Mouse (Mus musculus) liver, embryonic 15.5 days (tissue): ENCODE data around the gene Mrs2. TPM values are rescaled to one million over a fixed set of nuclear protein-coding genes. Genes with fewer than 3 reads are reported as not detected.

Experiments used
- ATAC-seq: fragments of 200-750 bp; cut with Nextera tagmentation; 2 replicates; pipeline ENCODE4 v1.8.0; 2017; ENCODE audit warnings: moderate number of reproducible peaks, mild to moderate bottlenecking, moderate library complexity; ENCODE audit not compliant: insufficient read depth
- H3K27ac ChIP-seq: fragments of 300-500 bp; sonication (generic); replicated peaks from 2 replicates; pipeline ENCODE4 v1.5.1; 2015; ENCODE audit warnings: mild to moderate bottlenecking, inconsistent platforms
- H3K27me3 ChIP-seq: fragments of 300-500 bp; sonication (generic); 2 replicates; pipeline ENCODE4 v1.6.1; 2015; ENCODE audit warnings: mild to moderate bottlenecking, inconsistent platforms
- H3K36me3 ChIP-seq: fragments of 300-500 bp; sonication (generic); replicated peaks from 2 replicates; pipeline ENCODE4 v1.6.1; 2015; ENCODE audit warnings: moderate library complexity, mild to moderate bottlenecking, inconsistent platforms
- H3K4me1 ChIP-seq: fragments of 300-500 bp; sonication (generic); replicated peaks from 2 replicates; pipeline ENCODE4 v1.6.1; 2015; ENCODE audit warnings: inconsistent platforms
- H3K4me2 ChIP-seq: fragments of 300-500 bp; sonication (generic); 2 replicates; pipeline ENCODE4 v1.6.1; 2015; ENCODE audit warnings: moderate library complexity, mild to moderate bottlenecking, inconsistent platforms
- H3K4me3 ChIP-seq: fragments of 300-500 bp; sonication (generic); replicated peaks from 2 replicates; pipeline ENCODE4 v1.5.1; 2015; ENCODE audit warnings: mild to moderate bottlenecking, inconsistent platforms
- H3K9ac ChIP-seq: fragments of 300-500 bp; sonication (generic); 2 replicates; pipeline ENCODE4 v1.6.1; 2015; ENCODE audit warnings: moderate library complexity, mild to moderate bottlenecking, inconsistent platforms
- H3K9me3 ChIP-seq: fragments of 300-500 bp; sonication (generic); replicated peaks from 2 replicates; pipeline ENCODE4 v1.6.1; 2016; ENCODE audit warnings: inconsistent platforms
- WGBS: fragments of 180-500 bp; shearing (Covaris S2); methylation state at CpG from one replicate; pipeline ENCODE4 v1.1.7; 2015; ENCODE audit warnings: mixed read lengths; ENCODE audit not compliant: insufficient replicate concordance; 5-methylcytosine and 5-hydroxymethylcytosine counted together
- polyA plus RNA-seq: library from polyadenylated mRNA; unstranded; fragments of >200 nt; fragmentation: Nextera tagmentation; extraction: Ambion mirVana; gene quantifications from 2 replicates; pipeline ENCODE4 v1.2.1, GENCODE M21; 2015

The Mrs2 gene
- polyA plus RNA-seq, 1 experiment from 2014 or later, result 8.4 TPM

DNA sequence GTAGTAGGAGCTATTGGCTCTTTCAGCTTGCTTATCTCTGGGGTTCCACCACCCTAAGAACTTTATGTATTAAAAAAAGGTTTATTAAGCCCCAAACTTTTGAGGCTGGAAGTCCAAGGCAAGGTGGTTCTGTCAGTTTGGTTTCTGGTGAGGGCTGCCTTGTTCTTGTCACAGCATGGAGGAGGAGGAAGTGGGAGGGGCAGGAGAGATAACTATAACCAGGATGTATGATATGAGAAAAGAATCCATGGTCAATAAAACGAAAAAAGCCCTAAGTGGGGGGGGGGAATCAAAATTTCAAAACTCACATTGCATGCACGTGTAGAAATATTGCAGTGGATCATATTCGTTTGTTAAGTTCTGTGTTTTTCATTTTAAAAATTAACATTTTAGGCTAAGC lies 3.0 kb upstream of the Mrs2 start:
- Histone ChIP-seq H3K4me2 (no peak overlapping the region), H3K9ac (no peak overlapping the region), H3K36me3 (0 out of 2 replicates have a peak, but pooled peaks cover 3% of the 10 kb centered on the region), H3K4me1 (peaks cover 27% of the 10 kb centered on the region), H3K9me3 (no peaks in the 10 kb centered on the region), H3K27me3 (no peaks in the 10 kb centered on the region), H3K4me3 (no peak overlapping the region), H3K27ac (no peak overlapping the region)
- no peak for ATAC-seq
- 53% methylated on average over 3 of the region's 3 CpGs for WGBS

DNA sequence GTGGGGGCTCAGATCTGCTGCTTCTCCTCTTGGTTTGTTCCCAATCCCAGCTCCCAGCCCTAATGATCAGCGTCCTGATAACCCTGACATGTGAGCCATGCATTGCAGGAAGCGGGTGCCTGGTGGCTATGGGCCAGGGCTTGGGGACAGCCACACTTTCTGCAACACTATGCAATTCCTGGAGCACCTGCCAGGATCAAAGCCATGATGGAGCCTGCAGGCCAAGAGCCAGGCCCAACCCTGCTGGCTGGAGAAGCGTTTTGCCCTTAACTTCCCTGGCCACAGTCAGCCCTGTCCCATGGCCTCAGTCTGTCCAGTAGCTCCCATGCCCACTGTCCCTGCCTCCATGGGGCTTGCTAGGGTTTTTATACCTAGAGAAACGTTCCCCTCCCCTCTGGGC lies 2.2 kb upstream of the Mrs2 start:
- Histone ChIP-seq H3K9ac (no peak overlapping the region), H3K27ac (no peak overlapping the region), H3K4me3 (no peak overlapping the region), H3K36me3 (0 out of 2 replicates have a peak, but pooled peaks cover 4% of the 10 kb centered on the region), H3K4me1 (peaks cover 27% of the 10 kb centered on the region), H3K27me3 (no peaks in the 10 kb centered on the region), H3K4me2 (no peak overlapping the region), H3K9me3 (no peaks in the 10 kb centered on the region)
- 65% methylated on average over 4 of the region's 4 CpGs for WGBS
- ATAC-seq, result no peak

DNA sequence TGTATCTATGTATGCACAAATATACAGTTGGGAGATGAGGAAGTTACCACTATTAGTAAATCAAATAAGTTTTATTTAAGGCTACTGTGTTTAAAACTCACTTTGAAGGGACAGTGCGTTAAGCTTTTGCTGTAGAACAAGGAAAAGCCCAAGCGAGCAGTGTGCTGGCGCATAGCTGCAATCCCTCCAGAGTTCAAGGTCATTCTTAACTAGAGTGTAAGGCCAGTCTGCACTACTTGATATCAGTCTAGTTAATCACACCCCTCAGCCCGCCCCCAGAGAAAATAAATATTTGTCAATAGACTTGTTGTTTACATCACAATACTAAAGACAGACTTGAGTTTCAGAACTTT lies 337 bp upstream of the Mrs2 start:
- Histone ChIP-seq H3K4me1 (peaks cover 31% of the 10 kb centered on the region), H3K4me3 (peak overlapping the region; percentile 83), H3K27ac (peak overlapping the region; percentile 74; the same call in 1 of the 2 replicates), H3K9me3 (no peaks in the 10 kb centered on the region), H3K9ac (peak overlapping the region; percentile 88; the same call in 1 of the 2 replicates), H3K4me2 (peak overlapping the region; percentile 80), H3K36me3 (0 out of 2 replicates have a peak, but pooled peaks cover 4% of the 10 kb centered on the region), H3K27me3 (no peaks in the 10 kb centered on the region)
- 24% methylated on average over 4 of the region's 4 CpGs for WGBS
- no peak; the same call in 1 of the 2 replicates for ATAC-seq

DNA sequence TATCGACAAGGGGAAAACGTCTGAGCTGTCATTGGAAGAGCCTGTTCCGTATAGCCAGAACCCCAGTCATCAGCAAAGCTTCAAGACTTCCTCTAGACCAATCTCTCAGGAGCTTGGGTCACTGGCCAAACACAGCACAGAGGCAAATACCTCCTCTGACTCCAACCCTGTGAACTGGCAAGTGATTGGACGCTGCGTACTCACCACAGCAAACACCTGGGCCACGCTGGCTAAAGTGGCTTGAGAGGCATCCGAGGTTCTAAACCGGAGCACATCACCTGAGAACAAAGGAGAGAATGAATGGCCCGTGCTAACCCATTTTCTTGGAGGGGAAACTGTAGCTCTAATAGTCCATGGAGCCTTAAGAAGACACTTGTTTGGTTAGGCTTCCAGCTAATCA lies 1.9 kb downstream of the Mrs2 start:
- 0 out of 2 replicates have a peak, but pooled peaks cover 4% of the 10 kb centered on the region for H3K36me3 ChIP-seq
- no peak for ATAC-seq
- H3K9ac ChIP-seq, result no peak overlapping the region
- no peaks in the 10 kb centered on the region for H3K9me3 ChIP-seq
- no peaks in the 10 kb centered on the region for H3K27me3 ChIP-seq
- H3K4me3 ChIP-seq, result peak overlapping the region; percentile 83
- H3K4me1 ChIP-seq, result peaks cover 31% of the 10 kb centered on the region
- peak overlapping the region; percentile 80 for H3K4me2 ChIP-seq
- 81% methylated on average over 9 of the region's 9 CpGs for WGBS
- H3K27ac ChIP-seq, result no peak overlapping the region

DNA sequence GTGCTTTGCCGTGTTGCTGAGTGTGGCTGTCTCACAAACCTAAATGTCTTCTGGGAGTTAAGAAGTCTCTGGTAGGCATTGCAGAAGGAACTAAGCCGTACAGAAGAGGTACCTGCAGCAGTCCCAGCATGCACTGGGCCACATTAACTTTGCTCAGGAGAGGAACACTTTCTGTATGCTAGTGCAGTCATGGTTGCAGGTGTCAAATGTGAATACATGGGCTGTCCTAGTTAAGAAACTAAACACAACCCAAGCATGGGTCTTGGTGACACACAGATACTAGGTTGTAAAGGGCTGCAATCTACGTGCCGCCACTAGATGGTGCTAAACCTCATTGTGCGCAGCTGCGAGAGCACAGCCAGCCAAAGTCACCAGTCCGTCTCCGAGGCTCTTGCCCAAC lies 13.1 kb downstream of the Mrs2 start:
- Histone ChIP-seq H3K27me3 (no peaks in the 10 kb centered on the region), H3K4me3 (no peak overlapping the region), H3K36me3 (peaks cover 31% of the 10 kb centered on the region), H3K9me3 (no peaks in the 10 kb centered on the region), H3K9ac (no peak overlapping the region), H3K4me2 (no peak overlapping the region), H3K27ac (no peak overlapping the region), H3K4me1 (no peaks in the 10 kb centered on the region)
- WGBS, result 61% methylated on average over 8 of the region's 8 CpGs
- ATAC-seq, result no peak

DNA sequence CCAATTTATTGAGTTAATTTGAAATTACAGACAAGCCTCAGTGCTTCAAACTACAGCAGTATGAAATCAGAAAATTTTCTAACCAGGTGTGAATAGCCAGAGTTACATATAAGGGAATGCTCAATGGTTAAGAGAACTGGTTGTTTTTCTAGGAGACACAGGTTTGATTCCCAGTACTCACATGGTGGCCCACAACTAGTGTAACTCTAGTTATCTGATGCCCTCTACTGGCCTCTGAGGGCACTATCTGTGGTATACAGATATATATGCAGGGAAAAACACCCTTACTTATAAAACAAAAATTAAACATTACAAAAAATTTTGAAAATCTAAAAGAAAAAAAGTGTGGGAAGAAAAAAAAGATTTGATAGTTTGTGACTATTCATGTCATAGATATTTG lies 17.2 kb downstream of the Mrs2 start:
- Histone ChIP-seq H3K9me3 (no peaks in the 10 kb centered on the region), H3K36me3 (peaks cover 70% of the 10 kb centered on the region), H3K4me3 (no peak overlapping the region), H3K9ac (no peak overlapping the region), H3K4me1 (no peaks in the 10 kb centered on the region), H3K4me2 (no peak overlapping the region), H3K27me3 (no peaks in the 10 kb centered on the region), H3K27ac (no peak overlapping the region)
- ATAC-seq, result no peak

DNA sequence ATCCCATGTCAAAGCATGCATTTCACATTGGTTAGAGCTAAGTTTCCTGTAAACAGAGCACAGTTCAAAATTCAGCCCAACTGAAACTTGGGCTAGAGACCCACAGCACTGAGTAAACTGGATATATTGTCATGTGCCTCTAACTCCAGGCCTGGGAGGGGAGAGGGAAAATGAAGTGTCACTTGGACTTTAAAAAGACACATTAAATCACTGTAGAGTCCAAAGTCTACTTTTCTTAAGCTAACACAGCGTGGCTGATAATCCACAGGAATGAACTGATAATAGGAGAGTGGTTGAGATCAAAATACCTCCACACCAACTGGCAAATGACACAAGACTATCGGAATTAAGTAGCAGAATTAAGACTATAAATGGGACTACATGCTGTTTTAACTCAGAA lies 20.6 kb downstream of the Mrs2 start:
- Histone ChIP-seq H3K4me2 (no peak overlapping the region), H3K27me3 (no peaks in the 10 kb centered on the region), H3K4me1 (no peaks in the 10 kb centered on the region), H3K4me3 (no peak overlapping the region), H3K27ac (no peak overlapping the region), H3K9ac (no peak overlapping the region), H3K36me3 (peaks cover 88% of the 10 kb centered on the region), H3K9me3 (no peaks in the 10 kb centered on the region)
- WGBS, result 72% methylated on average over 2 of the region's 2 CpGs
- ATAC-seq, result peak; percentile 37; the same call in 1 of the 2 replicates

DNA sequence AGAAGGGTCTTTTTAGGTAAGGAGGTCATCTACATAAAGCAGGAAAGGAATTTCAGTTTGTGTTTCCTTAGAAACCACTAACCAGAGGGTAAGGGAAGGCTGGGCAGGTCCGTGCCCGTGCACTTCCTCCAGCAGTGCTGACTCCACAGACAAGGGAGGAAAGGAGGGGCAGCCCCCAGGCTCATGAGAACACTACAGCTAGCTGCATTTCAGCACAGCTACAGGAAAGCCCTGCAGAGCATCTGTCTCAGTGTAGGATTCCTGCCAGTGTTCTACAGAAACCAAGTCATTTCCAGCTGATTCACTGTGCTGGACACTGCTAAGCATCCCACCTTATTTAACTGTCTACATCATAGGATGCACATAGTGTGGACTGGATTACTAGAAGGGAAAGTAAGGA lies 27.0 kb downstream of the Mrs2 start:
- no peak overlapping the region for H3K27ac ChIP-seq
- H3K9ac ChIP-seq, result no peak overlapping the region
- H3K9me3 ChIP-seq, result no peaks in the 10 kb centered on the region
- ATAC-seq, result 0 out of 2 replicates have a peak, but pooled peaks have one; percentile 37
- H3K4me1 ChIP-seq, result no peaks in the 10 kb centered on the region
- WGBS, result 21% methylated on average over 2 of the region's 2 CpGs
- no peak overlapping the region for H3K4me2 ChIP-seq
- H3K27me3 ChIP-seq, result no peaks in the 10 kb centered on the region
- peaks cover 95% of the 10 kb centered on the region for H3K36me3 ChIP-seq
- no peak overlapping the region for H3K4me3 ChIP-seq

DNA sequence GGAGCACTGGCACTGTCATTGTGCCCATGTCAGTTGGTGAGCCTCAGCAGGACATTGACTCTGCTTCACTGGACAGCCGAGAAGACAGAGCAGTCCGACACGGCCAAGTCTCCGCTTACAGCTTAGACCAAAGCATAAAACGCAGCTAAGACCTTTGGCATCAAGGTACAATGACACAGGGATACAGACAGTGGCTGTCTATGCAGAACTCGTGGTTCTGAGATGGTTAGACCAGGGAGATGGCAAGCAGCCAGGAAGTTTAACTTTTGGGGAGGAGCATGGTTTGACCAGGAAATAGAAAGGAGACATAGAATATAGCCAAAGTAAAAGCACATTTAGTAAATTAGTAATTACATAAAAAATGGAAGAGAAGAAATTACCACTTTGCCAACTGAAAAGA lies 31.2 kb downstream of the Mrs2 start:
- Histone ChIP-seq H3K4me3 (no peak overlapping the region), H3K9ac (no peak overlapping the region), H3K4me2 (no peak overlapping the region), H3K9me3 (no peaks in the 10 kb centered on the region), H3K36me3 (peaks cover 68% of the 10 kb centered on the region), H3K4me1 (no peaks in the 10 kb centered on the region), H3K27me3 (no peaks in the 10 kb centered on the region), H3K27ac (no peak overlapping the region)
- 69% methylated on average over 6 of the region's 6 CpGs for WGBS
- no peak for ATAC-seq

DNA sequence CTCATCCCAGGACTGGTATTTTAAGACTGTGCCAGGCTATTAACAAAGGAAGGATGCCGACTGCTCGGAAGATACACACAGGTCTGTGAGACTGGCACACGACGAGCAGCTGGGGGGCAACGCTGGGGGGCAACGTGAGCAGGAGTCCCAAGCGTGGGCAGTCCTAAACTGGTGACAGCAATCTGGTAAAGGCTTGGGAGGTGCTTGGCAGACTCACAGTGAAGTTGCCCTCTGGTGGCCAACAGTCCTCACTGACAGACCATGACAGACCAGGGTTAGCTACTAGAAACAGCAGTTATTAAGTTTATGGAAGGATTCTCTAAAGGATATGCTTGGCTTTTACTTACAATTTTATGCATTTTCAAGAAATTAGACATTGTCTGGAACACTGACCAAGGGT lies 31.8 kb downstream of the Mrs2 start:
- no peak overlapping the region for H3K4me3 ChIP-seq
- H3K27ac ChIP-seq, result no peak overlapping the region
- ATAC-seq, result no peak
- no peaks in the 10 kb centered on the region for H3K4me1 ChIP-seq
- WGBS, result 51% methylated on average over 7 of the region's 7 CpGs
- peaks cover 61% of the 10 kb centered on the region for H3K36me3 ChIP-seq
- no peaks in the 10 kb centered on the region for H3K9me3 ChIP-seq
- H3K4me2 ChIP-seq, result no peak overlapping the region
- no peak overlapping the region for H3K9ac ChIP-seq
- no peaks in the 10 kb centered on the region for H3K27me3 ChIP-seq

DNA sequence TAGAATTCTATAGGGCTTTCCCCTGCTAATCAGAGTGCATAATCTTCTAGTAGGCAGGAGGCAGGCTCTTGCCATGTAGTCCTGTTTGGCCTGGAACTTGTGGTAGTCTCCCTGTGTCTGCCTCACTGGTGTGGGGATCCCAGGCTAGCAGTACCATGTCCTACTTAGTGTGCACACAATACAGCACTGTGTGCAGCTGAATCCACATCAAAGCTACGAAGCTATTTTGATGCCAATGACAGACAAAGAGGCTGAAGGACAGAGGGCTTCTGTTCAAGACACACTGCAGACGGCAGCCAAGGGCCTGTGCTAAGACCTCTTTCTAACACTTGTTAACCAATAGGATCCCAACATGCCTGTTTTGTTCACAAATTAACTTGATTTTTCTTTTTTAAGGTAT lies 34.7 kb downstream of the Mrs2 start:
- no peak overlapping the region for H3K27ac ChIP-seq
- H3K9me3 ChIP-seq, result no peaks in the 10 kb centered on the region
- ATAC-seq, result no peak
- no peaks in the 10 kb centered on the region for H3K4me1 ChIP-seq
- no peak overlapping the region for H3K9ac ChIP-seq
- WGBS, result 67% methylated on average over 2 of the region's 2 CpGs
- no peak overlapping the region for H3K4me2 ChIP-seq
- H3K4me3 ChIP-seq, result no peak overlapping the region
- no peaks in the 10 kb centered on the region for H3K27me3 ChIP-seq
- H3K36me3 ChIP-seq, result peaks cover 36% of the 10 kb centered on the region

DNA sequence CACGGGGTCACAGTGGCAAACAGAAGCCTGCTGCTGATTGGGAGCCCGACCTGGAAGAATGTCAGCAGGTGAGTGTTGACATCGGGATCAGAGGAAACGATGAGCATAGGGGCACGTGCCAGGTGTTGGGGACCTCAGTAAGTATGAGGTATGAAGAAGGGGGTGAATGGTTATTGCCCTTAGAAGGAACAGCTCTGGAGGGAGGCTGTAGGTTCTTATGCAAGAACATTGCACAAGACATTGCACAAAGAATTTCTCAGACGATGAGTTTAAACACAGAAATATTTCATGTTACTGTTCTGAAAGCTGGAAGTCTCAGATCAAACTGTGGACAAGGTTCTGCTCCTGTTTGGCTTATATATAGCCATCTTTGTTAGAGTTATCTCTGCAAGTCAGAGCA lies 39.1 kb downstream of the Mrs2 start:
- no peak overlapping the region for H3K27ac ChIP-seq

More for the DNA sequence above, 39.1 kb downstream of the Mrs2 start:
- WGBS, result 61% methylated on average over 6 of the region's 6 CpGs
- H3K4me2 ChIP-seq, result no peak overlapping the region
- no peak overlapping the region for H3K4me3 ChIP-seq
- H3K36me3 ChIP-seq, result peaks cover 5% of the 10 kb centered on the region; the same call in 1 of the 2 replicates
- no peak overlapping the region for H3K9ac ChIP-seq
- H3K27me3 ChIP-seq, result no peaks in the 10 kb centered on the region
- no peak for ATAC-seq
- no peaks in the 10 kb centered on the region for H3K9me3 ChIP-seq
- H3K4me1 ChIP-seq, result 0 out of 2 replicates have a peak, but pooled peaks cover 6% of the 10 kb centered on the region
